Mouse (Mus musculus) forelimb bud, embryonic 11.5 days (tissue): ENCODE measurements at regions not wholly inside any gene's neighbourhood (a gene's known extent, or its start where the extent isn't known, plus 50 kb on each side); places are given as distances from the start of the nearest gene placed in this dataset.
A peak's percentile ranks its signal among the peaks of the same experiment; 100 is the strongest.

Experiments
- DNase-seq: peaks from one replicate; pipeline ENCODE4 v3.0.0-alpha.2; 2012; ENCODE audit warnings: low read depth, low spot score

DNA sequence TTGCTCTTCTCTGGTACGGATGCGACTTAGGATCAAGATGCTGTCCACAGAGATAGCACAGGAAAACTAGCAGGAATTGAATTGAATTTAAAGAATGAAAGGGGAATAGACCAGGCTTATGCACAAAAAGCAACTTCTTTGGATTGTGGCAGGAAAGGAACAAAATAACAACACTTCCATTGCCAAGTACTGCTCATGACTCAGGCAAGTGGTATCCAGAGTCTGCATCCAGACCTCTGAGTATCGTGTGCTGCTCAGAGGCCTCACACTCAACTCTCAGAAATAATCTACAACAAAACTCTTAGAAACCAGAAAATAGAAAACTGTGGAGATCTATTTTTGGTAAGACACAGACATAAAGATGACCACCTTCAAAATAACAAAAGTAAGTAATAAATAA is 176.1 kb upstream of the Egflam start:
- no peak for DNase-seq

DNA sequence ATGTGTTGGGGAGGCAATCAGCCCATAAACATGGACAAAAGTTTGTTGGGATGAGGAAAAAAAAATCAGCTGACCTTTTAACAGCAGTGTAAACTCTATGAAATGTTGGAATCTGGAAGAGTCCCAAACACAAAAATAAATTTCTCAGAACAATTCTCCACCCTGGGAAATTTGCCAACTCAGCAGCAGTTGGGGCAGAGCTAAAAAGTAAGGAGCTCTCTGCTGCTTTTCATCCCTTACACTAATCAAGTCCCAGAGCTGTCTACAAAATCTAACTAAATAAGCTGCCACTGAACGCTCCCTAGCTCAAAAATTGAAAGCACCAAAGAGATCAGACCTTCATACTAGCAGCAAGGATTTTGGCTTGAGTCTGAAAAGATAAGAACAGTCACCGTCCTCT is 176.6 kb upstream of the Egflam start:
- no peak for DNase-seq

DNA sequence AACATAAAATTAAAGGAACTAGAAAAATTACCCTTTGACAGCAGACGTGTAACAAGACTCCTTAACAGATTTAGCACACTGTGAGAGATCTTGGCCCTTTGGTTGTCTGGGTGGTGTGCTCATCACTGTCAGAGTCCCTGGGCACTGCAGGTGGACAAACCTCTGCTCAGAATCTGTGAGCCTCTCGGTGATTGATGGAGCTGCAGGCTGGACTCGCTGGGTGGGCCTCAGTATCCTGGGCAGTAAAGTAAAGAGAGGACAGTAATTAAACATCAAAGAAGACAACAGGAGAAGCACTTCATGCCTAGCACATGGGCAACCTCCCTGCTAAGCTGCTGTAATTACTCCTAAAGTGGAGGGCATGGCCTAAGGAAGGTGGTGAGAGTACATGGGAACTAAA is 180.2 kb upstream of the Egflam start:
- DNase-seq: no peak

DNA sequence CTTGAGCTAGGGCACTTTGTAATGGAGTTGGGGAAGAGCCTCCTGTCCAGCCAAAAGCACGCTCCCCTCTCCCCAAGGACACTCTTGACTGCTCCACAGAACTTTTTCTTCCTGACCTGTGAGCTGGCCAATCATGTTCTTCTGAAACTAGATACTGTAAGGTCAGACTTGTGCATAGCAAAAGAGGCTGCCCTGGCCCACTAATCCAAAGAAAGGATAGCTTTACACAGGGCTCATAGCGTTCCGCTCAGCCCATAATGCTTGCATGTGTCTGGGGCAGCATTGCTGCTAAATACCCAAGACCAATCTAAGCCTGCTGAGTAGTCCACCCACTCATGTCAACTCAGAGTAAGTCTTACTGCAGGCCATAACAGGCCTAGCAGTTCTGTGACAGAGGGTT is 189.0 kb upstream of the Egflam start:
- DNase-seq: no peak

DNA sequence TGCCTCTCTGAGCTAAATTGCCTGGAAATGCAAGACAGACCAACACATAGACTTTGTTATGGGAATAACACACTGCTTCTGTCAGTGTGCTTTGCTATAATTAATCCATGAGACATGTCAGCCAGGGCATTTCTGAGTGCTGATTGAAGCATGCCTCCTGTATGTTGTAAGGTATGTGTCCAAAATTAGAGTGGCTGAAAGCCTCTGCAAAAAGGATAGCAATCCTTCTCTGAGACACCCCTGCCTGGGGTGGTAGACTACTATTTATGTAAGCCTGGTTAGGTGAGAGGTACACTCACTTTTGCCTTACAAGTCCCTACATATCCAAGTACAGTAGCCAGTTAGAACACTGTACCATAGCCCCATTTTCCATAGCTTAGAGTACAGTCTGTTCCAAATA is 193.3 kb upstream of the Egflam start:
- DNase-seq: no peak

DNA sequence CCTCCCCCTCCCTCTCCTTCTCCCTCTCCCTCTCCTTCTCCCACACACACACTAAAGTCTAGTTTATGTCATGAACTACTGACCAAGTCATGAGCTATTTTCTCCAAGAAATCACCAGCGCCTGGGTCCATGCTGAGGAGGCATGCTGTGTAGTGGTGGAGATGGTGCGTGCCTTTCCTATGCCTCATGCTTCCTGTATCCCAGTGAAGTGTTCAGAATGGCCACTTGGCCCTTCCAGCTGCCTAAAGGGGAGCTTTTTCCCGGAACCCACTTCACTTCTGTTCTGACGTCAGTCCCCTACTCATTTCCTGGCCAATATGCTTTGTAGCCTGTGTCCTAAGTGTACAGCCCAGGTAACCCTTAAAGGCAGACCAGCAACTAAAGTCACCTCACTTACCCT is 199.1 kb upstream of the Egflam start:
- DNase-seq: no peak

DNA sequence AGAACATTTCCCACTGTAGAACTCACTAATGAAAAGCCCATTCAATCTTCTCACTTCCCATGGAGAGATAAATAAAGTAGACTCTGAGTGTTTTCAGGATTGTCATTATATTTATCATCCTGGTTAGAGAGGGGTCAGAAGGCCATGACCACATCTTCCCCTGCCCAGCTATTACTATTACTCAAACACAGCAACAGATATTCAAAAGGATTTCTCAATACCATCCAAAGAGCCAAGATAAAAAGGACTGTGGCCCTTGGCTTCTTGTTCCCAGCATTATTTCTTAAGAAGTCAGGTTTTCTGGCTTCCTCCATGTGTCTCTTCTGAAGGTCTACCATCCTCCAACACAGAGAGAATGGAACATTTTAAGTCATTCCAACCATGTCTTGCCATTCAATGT is 199.6 kb upstream of the Egflam start:
- no peak for DNase-seq

DNA sequence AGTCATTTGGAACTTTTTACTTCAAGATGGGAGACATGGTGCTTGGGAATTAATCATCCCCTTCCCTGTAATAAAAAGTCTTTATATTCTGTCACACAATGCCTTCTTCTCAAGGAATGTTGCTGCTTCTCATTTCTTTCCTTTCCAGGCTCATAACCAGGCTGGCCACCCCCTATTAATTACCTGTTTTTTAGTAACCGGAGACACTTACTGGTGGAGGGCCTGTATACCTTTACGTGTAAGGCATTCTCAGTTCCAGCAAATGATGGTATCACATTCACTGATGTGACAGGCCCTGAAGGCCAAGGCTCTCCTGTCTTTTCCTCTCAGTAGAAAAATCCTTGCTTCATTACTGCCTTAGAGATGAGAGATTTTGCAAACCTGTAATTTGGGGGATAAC is 203.3 kb upstream of the Egflam start:
- DNase-seq: no peak

DNA sequence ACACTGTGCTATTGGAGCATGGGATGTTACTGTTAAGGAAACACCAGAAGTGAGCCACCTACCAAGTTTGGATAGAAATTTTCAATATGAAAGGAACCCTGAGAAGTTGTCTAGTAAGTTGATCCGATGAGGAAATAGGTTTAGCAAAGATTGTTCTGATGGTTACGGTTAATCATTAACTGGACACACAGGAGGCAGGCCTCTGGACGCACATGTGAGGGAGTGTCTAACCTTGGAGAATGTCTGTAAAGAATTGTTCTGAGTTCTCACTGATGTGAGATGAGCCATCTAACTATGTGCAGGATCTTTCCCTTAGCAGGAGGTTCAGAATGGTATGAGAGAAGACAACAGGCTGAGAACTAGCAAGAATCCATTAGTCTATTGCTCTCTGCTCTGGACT is 205.8 kb upstream of the Gdnf start:
- no peak for DNase-seq

DNA sequence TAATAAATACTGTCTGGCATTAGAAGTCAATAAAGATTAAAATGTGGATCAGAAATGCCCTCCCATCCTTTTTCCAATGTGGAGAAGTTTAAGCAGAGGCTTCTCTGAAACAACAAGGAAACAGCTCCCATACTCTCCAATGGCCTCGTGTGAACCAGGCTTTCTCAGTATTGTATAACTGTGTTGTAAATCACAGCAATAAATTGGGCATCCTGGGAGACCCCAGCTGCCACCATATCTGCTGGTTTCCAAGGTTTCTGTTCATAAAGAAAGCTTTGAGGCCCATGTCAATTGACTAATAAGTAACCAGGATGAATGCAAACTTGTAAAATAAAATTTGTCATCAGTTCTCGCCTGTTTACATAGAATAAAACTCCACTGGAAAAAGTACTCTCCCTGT is 192.7 kb upstream of the Gdnf start:
- no peak for DNase-seq

DNA sequence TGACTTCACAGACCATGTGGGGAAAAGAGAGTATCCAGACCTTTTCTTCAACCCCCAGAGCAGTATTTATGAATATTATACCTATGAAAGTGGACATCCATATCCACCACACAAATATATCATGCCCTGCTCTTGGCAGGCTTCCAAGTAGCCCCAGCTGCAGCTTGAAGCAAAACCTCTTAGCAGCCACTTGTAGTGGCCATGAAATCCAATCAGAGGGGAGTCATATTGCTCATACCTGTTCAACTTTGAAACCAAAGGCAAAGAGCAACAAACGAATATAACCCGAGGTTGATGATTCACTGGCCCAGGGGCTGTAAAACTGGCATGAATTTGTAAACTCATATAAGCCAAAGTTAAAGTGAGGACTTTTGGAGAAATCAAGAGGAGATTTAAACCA is 187.6 kb upstream of the Gdnf start:
- no peak for DNase-seq

DNA sequence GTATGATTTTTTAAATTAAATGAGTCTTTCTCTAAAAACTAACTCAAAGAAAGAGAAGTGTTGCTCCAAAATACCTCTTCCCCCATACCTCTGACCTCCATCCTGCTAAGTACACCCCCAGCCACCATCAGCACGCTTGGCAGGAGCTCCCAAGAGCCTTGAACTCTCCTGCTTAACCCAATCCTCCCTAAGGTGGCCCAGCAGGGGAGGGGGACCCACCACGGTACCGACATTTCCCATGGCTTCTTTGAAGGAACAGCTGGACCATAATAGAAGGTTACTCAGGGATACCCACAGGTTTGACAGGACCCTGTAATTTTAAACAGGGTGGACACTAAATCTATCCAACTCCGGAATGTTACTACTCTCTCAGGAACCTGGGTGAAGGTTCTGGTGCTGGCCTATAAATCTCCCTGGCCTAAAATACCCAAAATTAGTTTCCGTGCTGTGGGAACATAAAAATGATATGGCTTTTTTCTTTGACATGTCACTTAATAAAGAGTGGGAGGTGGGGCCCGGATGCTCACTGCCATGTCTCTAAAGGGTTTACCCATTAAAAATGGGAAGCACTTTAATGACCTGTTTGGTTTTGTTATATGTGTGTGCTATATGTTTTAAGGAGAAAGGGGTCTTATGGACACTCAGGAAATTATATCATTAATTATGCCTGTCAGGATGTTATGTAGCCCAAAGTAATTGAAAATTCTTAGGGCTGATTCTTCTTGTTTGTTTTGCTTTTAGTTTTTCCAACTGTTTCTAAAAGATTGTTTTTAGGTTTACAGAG is 185.8 kb upstream of the Gdnf start:
- DNase-seq: peak; percentile 47

DNA sequence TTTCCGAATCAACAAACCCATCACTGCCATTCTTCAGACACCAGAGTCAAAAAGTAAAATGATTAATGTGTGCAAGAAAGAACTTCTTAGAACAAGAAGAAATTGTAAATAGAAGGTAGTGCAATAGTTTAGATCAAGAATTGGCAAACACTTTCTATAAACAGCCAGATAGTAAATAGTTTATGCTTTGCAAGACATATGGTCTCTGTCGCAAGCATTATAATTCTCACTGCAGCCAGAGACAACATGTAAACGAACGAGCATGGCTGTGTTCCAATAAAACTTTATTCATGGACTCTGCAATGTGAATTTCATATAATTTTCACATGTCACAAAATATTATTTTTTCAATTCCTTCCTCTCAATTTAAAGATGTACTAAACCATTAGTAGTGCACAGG is 180.8 kb upstream of the Gdnf start:
- no peak for DNase-seq

DNA sequence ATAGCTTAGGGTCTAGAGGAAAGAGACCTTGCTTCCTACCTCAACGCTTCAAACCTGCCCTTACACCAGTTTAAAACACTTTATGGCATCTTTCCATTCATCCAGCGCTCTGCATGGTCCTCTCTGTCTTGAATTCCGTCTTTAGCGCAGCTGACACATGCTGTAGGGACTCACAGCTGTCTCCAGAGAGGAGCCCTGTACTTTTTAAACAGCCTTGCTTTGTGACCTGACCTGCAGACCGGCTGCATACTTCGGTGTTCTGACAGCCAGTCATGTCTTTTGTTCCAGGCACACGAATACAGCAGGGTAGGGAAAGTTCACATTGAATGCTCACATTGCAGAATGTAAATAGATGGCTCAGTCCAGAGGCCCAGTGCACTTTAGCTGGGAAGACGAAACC is 175.4 kb upstream of the Gdnf start:
- no peak for DNase-seq

DNA sequence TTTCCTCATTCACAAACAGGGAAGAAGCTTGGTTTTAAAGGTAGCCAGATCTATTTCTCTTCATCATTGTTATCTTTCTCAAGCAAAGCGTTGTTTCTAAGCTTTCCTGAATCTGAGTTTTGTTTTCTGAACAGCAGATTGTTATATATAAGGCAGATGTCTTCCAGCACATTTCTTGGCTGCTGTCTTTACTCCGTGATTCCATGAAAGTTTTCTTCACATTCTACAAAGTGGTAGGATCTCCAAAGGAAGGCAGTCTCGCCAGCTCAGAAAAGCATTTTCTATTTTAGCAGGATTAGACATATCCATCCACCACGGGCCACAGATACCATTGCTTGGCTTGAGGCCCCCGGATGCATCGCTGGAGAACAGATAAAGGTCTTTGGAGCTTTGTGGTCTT is 171.2 kb upstream of the Gdnf start:
- no peak for DNase-seq

DNA sequence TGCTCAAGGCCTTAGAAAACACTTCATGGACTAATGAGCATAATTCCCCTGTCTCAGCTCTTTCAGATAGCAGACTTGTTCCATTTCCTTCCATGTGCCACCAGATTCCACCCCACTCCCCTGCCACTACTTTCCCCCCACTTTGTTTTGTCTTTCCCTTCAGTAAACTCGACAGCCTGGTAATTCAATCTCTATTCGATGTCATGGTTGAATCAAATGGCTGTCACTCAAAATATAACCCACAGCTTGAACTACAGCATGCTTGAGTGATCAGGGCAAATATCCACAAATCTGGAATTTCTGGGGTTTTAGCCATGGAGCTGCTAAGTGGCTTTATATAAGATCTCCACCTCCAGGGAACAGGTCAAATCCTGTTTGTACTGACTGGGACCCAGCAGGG is 168.6 kb upstream of the Gdnf start:
- no peak for DNase-seq

DNA sequence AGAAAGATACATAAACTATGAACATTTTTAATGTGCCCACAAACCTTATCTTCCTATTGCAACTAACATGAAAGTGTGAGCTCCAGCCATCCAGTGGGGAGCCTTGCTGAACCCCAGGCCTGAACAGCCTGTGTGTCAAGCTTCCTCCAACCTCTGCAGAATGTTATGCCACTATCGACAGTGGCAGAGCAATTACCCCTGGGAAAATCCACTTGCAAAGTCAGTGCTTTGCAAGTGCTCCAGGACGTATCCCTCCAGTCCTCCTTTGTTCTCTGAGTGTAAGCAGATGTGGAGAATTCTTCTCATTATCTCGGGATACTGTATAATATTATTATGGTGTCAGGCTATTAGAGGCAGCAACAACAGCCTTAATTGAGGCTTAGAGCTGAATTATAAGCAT is 159.9 kb upstream of the Gdnf start:
- no peak for DNase-seq

DNA sequence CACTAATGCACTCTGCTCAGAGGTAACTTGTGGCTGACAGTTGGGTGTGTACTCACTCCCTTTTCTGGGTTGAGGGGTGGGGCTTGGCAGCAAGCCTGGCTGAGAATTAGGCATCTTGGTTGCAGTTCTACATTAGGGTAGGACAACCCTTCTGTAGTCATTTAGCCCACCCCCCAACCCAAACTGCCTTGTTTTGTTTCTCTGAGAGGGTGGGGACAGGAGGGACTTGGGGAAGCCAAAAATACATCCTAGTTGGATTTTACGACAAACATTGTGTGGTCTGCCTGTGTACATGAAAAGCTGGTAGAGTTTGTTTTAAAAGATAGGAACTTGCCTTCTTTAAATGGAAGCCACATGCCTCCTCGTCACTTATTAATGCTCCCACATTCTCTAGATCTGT is 146.8 kb upstream of the Gdnf start:
- no peak for DNase-seq

DNA sequence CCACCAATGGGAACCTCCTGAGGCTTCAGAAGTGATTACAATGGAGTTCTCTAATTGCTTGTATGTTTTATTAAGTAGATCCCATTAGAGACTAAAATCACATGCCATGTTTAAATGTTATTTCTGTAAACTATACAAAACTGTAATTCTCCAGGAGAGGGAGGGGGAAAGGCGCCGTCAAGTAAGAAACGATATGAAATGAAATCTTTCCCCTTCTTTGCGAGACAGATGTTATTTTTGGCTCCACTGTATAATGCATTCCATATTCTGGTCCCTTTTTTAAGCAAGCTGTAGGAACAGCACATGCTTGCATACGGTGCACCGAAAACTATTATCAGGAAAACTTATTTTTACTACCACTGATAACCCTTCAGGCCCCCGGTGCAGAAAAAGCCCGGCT is 141.0 kb upstream of the Gdnf start:
- DNase-seq: no peak

DNA sequence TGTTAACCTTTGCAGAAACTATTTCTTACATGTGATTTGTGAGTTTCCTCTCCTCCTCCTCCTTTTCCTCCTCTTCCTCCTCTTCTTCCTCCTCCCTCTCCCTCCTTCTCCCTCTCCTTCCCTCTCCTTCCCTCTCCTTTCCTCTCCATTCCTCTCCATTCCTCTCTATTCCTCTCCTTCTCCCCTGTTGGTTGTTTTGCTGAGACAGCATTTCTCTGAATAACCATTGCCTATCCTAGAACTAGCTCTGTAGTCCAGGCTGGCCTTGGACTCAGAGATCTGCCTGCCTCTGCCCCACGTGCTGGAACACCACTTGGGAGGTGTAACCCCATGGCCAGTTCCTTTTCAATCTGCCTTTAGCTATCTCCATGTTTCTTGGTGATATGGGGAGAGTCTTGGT is 133.7 kb upstream of the Gdnf start:
- DNase-seq: no peak

DNA sequence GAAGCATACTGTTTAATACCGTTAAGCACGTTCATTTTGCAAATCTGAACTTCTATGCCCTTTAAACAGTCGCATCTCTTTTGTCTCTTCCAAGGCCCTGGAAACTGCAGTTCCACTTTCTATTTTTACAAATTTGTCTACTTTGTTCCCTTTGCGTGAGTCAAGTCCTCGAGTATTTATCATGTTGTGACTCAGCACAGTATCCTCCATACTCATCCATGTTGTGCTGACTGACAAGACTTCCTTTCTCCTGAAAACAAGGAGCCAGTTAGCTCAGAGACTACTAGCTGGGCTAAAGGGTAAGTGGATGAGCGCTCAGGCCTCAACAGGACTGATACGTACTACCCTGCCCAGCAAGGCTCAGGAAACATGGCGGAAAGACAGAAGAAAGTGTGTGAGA is 131.9 kb upstream of the Gdnf start:
- DNase-seq: no peak

DNA sequence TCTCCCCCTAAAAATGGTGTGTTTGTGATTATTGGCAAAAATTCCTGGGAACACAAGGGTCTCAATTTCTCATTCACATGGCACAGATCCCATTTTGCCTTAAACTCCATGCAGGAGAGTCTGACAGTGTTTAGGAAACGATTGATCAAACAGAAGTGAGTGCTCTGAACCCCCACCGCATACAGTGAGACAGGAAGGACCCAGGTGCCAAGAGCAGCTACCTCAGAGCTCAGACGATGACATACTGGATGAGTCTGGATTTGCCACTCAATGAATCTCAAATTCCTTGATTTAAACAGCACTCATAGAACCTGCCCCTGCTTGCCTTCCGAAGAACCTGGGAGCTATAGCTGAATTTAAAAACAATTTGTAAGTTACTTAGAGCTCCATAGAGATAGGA is 129.6 kb upstream of the Gdnf start:
- DNase-seq: no peak

DNA sequence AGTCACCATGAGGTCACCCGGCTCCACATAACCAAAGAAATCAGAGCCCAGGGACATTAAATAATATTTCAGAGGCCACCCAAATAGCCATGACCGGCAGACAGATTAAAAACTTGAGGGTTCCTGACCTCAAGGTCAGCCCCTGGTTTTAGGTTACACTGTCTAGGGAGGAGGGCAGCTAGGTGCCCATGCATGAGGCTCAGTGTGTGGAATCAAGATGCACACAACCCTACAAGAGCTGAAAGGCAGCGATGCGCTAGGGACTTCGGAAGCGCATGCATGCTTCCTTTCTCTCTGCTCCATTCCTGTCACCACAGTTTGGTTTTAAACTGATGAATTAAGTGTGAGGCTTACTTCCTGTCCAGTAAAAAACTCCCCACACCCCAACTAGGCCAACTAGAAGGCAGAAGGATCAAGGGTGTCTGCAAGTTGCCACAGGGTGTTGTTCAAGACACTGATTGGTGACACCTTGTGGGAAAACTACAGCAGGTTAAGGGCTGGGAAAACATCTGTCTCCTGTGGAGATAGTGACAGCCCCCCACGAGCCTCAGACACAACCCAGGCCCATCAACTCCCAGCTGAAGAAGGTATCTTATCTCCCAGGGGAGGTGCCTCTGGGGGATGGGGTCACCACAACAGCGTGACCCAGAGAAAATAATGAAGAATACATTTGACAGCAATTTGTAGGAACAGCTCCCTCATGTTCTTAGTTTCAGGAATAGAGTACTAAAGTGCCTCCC is 127.2 kb upstream of the Gdnf start:
- DNase-seq: peak; percentile 25

DNA sequence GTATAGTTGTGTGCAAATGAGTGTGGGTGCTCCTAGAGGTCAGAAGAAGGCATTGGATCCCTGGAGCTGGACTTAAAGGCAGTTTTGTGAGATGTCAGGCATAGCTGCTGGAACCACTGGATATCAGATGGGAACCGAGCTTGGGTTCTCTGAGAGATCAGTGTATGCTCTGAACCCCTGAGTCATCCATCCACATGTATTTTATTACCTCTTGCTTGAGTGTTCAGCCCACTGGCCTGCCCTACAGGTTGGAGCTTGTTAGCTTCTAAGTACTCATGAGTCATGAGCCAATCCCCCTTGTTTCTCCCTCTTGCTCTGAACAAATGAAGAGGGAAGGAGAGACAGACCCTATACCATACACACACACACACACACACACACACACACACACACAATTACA is 119.4 kb upstream of the Gdnf start:
- DNase-seq: no peak
